Mouse (Mus musculus) kidney, embryonic 14.5 days (tissue): Measurements from ENCODE around the gene Galnt9. TPM values are rescaled to one million over a fixed set of nuclear protein-coding genes. Genes with fewer than 3 reads are reported as not detected.

Experiments used
- microRNA-seq: library from miRNA; unstranded; fragments of <30 nt; microRNA quantifications from one replicate; pipeline ENCODE4, GENCODE M21; 2016
- polyA plus RNA-seq: library from polyadenylated mRNA; unstranded; fragments of >200 nt; fragmentation: Nextera tagmentation; extraction: Ambion mirVana; gene quantifications from 2 replicates; pipeline ENCODE4 v1.2.1, GENCODE M21; 2014

Galnt9 gene
- polyA plus RNA-seq, 1 experiment from 2014 or later, result not detected

Small RNA genes within 50 kb of the gene (microRNA-seq; reads per million reads assigned to microRNA genes)
- 2.3 reads per million, percentile 6 among the genes with 10 or more reads in this experiment for gene Mir7026

Other genes starting within 250 kb of the Galnt9 start
- gene P2rx2, start 201.1 kb upstream of the Galnt9 start, polyA plus RNA-seq, result 0.89 and 0.95 TPM in 2 replicates
- not detected in 2 replicates for gene Lrcol1, start 199.6 kb upstream of the Galnt9 start, polyA plus RNA-seq
- gene Fbrsl1, start 95.9 kb upstream of the Galnt9 start, polyA plus RNA-seq, result 15.7 and 16.7 TPM in 2 replicates
- gene Noc4l, start 109.1 kb downstream of the Galnt9 start, polyA plus RNA-seq, result 47.4 and 61.4 TPM in 2 replicates
- 23.9 and 31.1 TPM in 2 replicates for gene Ddx51, start 109.1 kb downstream of the Galnt9 start, polyA plus RNA-seq
- gene Ep400, start 226.4 kb downstream of the Galnt9 start, polyA plus RNA-seq, result 30.7 and 56.3 TPM in 2 replicates
- gene Pus1, start 236.3 kb downstream of the Galnt9 start, polyA plus RNA-seq, result 24.5 and 25.2 TPM in 2 replicates